Mouse (Mus musculus): ENCODE measurements around the gene Pxylp1. TPM values are rescaled to one million over a fixed set of nuclear protein-coding genes. Genes with fewer than 3 reads are reported as not detected.
A peak's percentile ranks its signal among the peaks of the same experiment; 100 is the strongest.

Pxylp1 gene
- polyA plus RNA-seq, 1 experiment, result not detected

GRCm38 (mm10) chr9:96857838-96858237 is 34.6 kb downstream of the Pxylp1 start:
- 89% methylated on average over 4 of the region's 4 CpGs for WGBS
- Histone ChIP-seq H3K27ac (ENCODE audit: insufficient read depth, low read depth, low read length) (no peak overlapping the region), H3K4me3 (ENCODE audit: insufficient read depth, low read depth, low read length) (no peak overlapping the region), H3K4me1 (ENCODE audit: control insufficient read depth, insufficient read depth, low read length) (peaks cover 41% of the 10 kb centered on the region)
- TF ChIP-seq CTCF (IDR thresholded peaks at IDR 0.05; ENCODE audit: insufficient read depth, low read depth, low read length) (no peak), POLR2A (IDR thresholded peaks at IDR 0.05; ENCODE audit: insufficient read depth, low read depth, low read length) (no peak)

- Histone ChIP-seq H3K4me1 (ENCODE audit: control insufficient read depth, insufficient read depth, low read length) (peaks cover 47% of the 10 kb centered on the region), H3K27ac (ENCODE audit: insufficient read depth, low read depth, low read length) (0 out of 2 replicates have a peak overlapping the region, but pooled peaks have one; percentile 34), H3K4me3 (ENCODE audit: insufficient read depth, low read depth, low read length) (no peak overlapping the region)
- TF ChIP-seq CTCF (IDR thresholded peaks at IDR 0.05; ENCODE audit: insufficient read depth, low read depth, low read length) (no peak), POLR2A (IDR thresholded peaks at IDR 0.05; ENCODE audit: insufficient read depth, low read depth, low read length) (no peak)
- WGBS, result 49% methylated on average over 16 of the region's 16 CpGs
Measured at GRCm38 (mm10) chr9:96853300-96854186, 38.9 kb downstream of the Pxylp1 start.

DNA sequence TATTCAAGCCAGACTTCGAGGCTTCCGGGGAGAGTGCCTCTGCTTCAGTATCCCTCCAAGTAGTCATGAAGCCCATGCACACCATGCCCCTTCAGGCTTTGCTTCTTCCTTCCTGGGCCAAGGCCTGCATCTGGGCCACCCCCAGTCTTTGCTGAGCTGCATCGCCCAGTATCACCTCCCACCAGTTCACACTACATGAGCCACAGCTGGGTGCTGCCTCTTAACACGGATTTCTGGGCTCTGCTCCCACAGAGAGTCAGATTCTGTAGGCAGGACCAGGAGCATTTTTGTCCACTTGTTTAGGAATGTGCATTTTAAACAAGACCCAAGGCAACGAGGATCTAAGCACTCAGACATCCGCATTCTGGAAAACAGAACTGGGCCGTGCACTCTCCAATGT is 40.8 kb downstream of the Pxylp1 start:
- peak overlapping the region; percentile 24 for H3K27ac ChIP-seq (ENCODE audit: insufficient read depth, low read depth, low read length)
- H3K4me1 ChIP-seq (ENCODE audit: control insufficient read depth, insufficient read depth, low read length), result peaks cover 45% of the 10 kb centered on the region
- no peak overlapping the region for H3K4me3 ChIP-seq (ENCODE audit: insufficient read depth, low read depth, low read length)
- no peak for TF ChIP-seq CTCF (IDR thresholded peaks at IDR 0.05; ENCODE audit: insufficient read depth, low read depth, low read length)
- TF ChIP-seq POLR2A (IDR thresholded peaks at IDR 0.05; ENCODE audit: insufficient read depth, low read depth, low read length), result no peak
- 21% methylated on average over 7 of the region's 7 CpGs for WGBS

DNA sequence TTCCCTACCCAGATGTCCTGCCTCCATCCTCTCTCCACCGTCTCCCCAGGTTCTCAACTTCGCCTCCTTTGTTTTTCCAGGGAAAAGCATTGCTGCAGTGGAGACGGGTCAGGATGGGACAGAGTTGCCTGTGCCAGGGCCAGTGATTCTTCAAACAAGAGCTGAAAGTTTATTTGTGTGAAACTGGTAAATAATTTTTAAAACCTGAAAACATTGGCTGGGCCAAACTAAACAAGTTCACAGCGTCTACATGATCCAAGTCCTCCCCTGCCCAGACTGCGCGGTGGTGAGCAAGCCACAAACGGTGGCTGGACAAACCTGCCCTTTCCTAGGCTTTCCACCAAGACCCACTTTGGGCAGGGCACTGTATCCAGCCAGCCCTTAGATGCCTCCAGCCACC is 41.4 kb downstream of the Pxylp1 start:
- H3K4me3 ChIP-seq (ENCODE audit: insufficient read depth, low read depth, low read length), result no peak overlapping the region
- WGBS, result 85% methylated on average over 7 of the region's 7 CpGs
- TF ChIP-seq POLR2A (IDR thresholded peaks at IDR 0.05; ENCODE audit: insufficient read depth, low read depth, low read length) (no peak), CTCF (IDR thresholded peaks at IDR 0.05; ENCODE audit: insufficient read depth, low read depth, low read length) (no peak)
- H3K27ac ChIP-seq (ENCODE audit: insufficient read depth, low read depth, low read length), result peak overlapping the region; percentile 24
- H3K4me1 ChIP-seq (ENCODE audit: control insufficient read depth, insufficient read depth, low read length), result peaks cover 47% of the 10 kb centered on the region

DNA sequence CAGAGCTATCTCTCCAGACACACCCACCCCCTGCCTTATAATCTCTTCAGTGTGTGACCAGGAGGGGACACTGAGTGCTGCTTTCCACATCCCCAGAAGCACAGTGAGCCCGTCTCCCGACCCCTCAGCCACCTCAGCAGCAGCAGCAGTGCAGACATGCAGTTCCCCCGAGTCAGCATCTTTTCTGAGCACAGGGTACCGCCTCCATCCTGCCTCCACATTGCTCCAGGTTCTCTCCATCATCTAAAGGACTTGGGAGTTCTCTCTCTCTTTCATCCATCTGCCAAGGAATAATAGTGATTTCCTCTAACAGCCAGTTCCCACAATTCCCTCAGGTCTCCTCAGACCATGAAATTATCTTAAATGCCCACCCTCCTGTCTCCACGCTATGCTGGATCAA is 43.5 kb downstream of the Pxylp1 start:
- Histone ChIP-seq H3K4me3 (ENCODE audit: insufficient read depth, low read depth, low read length) (no peak overlapping the region), H3K4me1 (ENCODE audit: control insufficient read depth, insufficient read depth, low read length) (peaks cover 53% of the 10 kb centered on the region), H3K27ac (ENCODE audit: insufficient read depth, low read depth, low read length) (no peak overlapping the region)
- WGBS, result 55% methylated on average over 5 of the region's 5 CpGs
- TF ChIP-seq POLR2A (IDR thresholded peaks at IDR 0.05; ENCODE audit: insufficient read depth, low read depth, low read length) (no peak), CTCF (IDR thresholded peaks at IDR 0.05; ENCODE audit: insufficient read depth, low read depth, low read length) (no peak)

GRCm38 (mm10) chr9:96846361-96846760 is 46.1 kb downstream of the Pxylp1 start:
- 85% methylated on average over 8 of the region's 8 CpGs for WGBS
- Histone ChIP-seq H3K4me3 (ENCODE audit: insufficient read depth, low read depth, low read length) (no peak overlapping the region), H3K27ac (ENCODE audit: insufficient read depth, low read depth, low read length) (0 out of 2 replicates have a peak overlapping the region, but pooled peaks have one; percentile 68), H3K4me1 (ENCODE audit: control insufficient read depth, insufficient read depth, low read length) (peaks cover 44% of the 10 kb centered on the region)
- no peak for TF ChIP-seq CTCF (IDR thresholded peaks at IDR 0.05; ENCODE audit: insufficient read depth, low read depth, low read length)
- TF ChIP-seq POLR2A (IDR thresholded peaks at IDR 0.05; ENCODE audit: insufficient read depth, low read depth, low read length), result no peak

- H3K4me3 ChIP-seq (ENCODE audit: insufficient read depth, low read depth, low read length), result no peak overlapping the region
- TF ChIP-seq POLR2A (IDR thresholded peaks at IDR 0.05; ENCODE audit: insufficient read depth, low read depth, low read length) (no peak), CTCF (IDR thresholded peaks at IDR 0.05; ENCODE audit: insufficient read depth, low read depth, low read length) (no peak)
- peak overlapping the region; percentile 68 for H3K27ac ChIP-seq (ENCODE audit: insufficient read depth, low read depth, low read length)
- H3K4me1 ChIP-seq (ENCODE audit: control insufficient read depth, insufficient read depth, low read length), result peaks cover 41% of the 10 kb centered on the region
- 30% methylated on average over 3 of the region's 3 CpGs for whole genome bisulfite sequencing
Measured at GRCm38 (mm10) chr9:96844798-96845209, 47.7 kb downstream of the Pxylp1 start.

DNA sequence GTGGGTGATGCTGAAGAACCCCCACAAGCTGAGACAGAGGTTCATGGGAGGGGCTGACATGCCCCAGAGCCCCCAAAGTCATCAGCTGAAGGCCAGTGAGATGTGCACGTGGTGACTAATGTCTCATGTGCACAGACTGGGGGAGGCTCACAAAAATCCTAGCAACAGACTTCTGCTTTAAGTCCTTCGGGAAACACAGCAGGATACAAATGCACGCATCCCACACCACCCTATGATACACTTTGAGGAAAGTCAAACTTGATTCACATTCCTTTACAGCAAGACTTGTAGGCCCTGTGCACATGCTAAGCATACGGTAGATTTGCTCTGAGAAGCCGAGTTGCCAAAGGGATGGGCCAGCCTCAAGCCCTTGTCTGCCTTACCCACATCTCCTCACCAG is 53.1 kb downstream of the Pxylp1 start:
- peaks cover 47% of the 10 kb centered on the region for H3K4me1 ChIP-seq (ENCODE audit: control insufficient read depth, insufficient read depth, low read length)
- no peak for TF ChIP-seq CTCF (IDR thresholded peaks at IDR 0.05; ENCODE audit: insufficient read depth, low read depth, low read length)
- TF ChIP-seq POLR2A (IDR thresholded peaks at IDR 0.05; ENCODE audit: insufficient read depth, low read depth, low read length), result no peak
- peak overlapping the region; percentile 41; the same call in 1 of the 2 replicates for H3K27ac ChIP-seq (ENCODE audit: insufficient read depth, low read depth, low read length)
- H3K4me3 ChIP-seq (ENCODE audit: insufficient read depth, low read depth, low read length), result no peak overlapping the region
- 47% methylated on average over 5 of the region's 5 CpGs for WGBS

DNA sequence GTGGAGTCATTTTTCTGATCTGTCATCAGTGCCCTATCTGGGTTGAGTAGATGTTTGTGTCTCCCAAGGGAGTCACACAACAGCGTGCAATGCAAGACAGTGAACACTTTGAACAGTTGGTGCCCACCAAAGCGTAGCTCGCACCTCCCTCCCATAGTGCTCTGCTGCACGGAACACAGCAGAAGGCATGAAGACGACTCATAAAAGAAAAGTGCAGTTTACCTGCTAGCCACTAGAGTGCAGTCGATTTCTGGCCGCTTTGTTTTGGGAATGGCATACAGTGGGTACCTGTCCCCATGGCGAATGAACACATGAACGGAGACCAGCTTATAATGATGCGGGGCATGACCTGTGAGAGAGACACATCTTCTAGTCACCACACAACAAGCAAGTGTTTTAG is 53.6 kb downstream of the Pxylp1 start:
- no peak overlapping the region for H3K4me3 ChIP-seq (ENCODE audit: insufficient read depth, low read depth, low read length)
- H3K27ac ChIP-seq (ENCODE audit: insufficient read depth, low read depth, low read length), result peak overlapping the region; percentile 26; the same call in 1 of the 2 replicates
- TF ChIP-seq POLR2A (IDR thresholded peaks at IDR 0.05; ENCODE audit: insufficient read depth, low read depth, low read length) (no peak), CTCF (IDR thresholded peaks at IDR 0.05; ENCODE audit: insufficient read depth, low read depth, low read length) (0 out of 2 replicates have a peak, but pooled peaks have one; percentile 10)
- 19% methylated on average over 10 of the region's 10 CpGs for WGBS
- H3K4me1 ChIP-seq (ENCODE audit: control insufficient read depth, insufficient read depth, low read length), result peaks cover 42% of the 10 kb centered on the region

Data from olfactory bulb, adult 2 months (tissue).